Comparison of ENCODE assay signal across 9 mouse cellular contexts in the genomic region with DNA sequence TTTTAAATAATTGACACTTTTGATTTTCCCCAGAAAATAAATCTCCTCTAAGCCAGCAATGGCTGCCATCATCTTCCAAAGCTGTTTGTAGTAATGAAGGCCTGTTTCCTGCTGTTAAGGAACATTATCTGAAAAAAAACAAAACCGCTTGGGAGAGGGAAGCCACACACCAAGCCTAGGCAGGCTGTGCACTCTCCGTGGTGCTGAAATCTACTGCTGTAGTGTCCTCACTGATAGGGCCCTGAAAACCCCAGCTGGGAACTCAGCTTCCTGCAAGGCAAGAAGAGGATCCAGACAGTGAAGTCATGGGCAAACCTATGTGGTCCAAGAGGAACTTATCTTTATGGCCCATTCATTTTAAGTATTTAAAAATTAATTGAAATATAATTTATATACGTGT.
DNase-seq lines count a peak whose midpoint lies in the region; ATAC-seq and TF ChIP-seq lines count a peak whose summit lies in the region.
"Had no signal": no experiment of that assay in that cellular context is flagged by ENCODE, and none has a peak within 500 bp of the region (broad histone marks: within the 10 kb centered on the region; RNA-seq: fewer than 3 reads in every experiment).

No protein-coding gene starts in this region.

- H3K9me3 ChIP-seq in forebrain, embryonic 14.5 days (replicated peaks; ENCODE audit: control insufficient read depth, low read length) = no peaks in the 10 kb centered on the region
- H3K9me3 ChIP-seq in forebrain, embryonic 16.5 days (ENCODE audit: control insufficient read depth, low read length) = no peaks in the 10 kb centered on the region
- H3K9me3 ChIP-seq: limb, embryonic 15.5 days had no signal

- no peak overlapping the region for H3K9ac ChIP-seq in forebrain, embryonic 14.5 days (ENCODE audit: low read length)
- no peak overlapping the region for H3K9ac ChIP-seq in forebrain, embryonic 16.5 days (replicated peaks; ENCODE audit: low read depth, low read length)
- H3K9ac ChIP-seq: limb, embryonic 15.5 days had no signal

- intact Hi-C loops in left cerebral cortex, adult 2 months (cut with DNase I) = no loop called here

- no peak overlapping the region for H3K27ac ChIP-seq in forebrain, embryonic 14.5 days (ENCODE audit: low read depth, low read length)
- no peak overlapping the region for H3K27ac ChIP-seq in forebrain, embryonic 16.5 days (ENCODE audit: low read length)
- H3K27ac ChIP-seq in left cerebral cortex, adult 2 months = no peak overlapping the region
- H3K27ac ChIP-seq: limb, embryonic 15.5 days had no signal

- H3K4me2 ChIP-seq in forebrain, embryonic 14.5 days (ENCODE audit: low read length) = no peak overlapping the region
- H3K4me2 ChIP-seq in forebrain, embryonic 16.5 days (ENCODE audit: low read length) = no peak overlapping the region
- H3K4me2 ChIP-seq: limb, embryonic 15.5 days had no signal

- no peaks in the 10 kb centered on the region for H3K27me3 ChIP-seq in forebrain, embryonic 14.5 days (replicated peaks; ENCODE audit: control insufficient read depth, insufficient read depth, low read length)
- no peaks in the 10 kb centered on the region for H3K27me3 ChIP-seq in forebrain, embryonic 16.5 days (replicated peaks; ENCODE audit: control insufficient read depth, insufficient read depth, low read length)
- H3K27me3 ChIP-seq: limb, embryonic 15.5 days had no signal

- TF ChIP-seq CTCF in left cerebral cortex, adult 2 months (IDR thresholded peaks at IDR 0.05) = no peak

- 20% methylated on average over 3 of the region's 3 CpGs for WGBS in forebrain, embryonic 14.5 days
- WGBS in forebrain, embryonic 16.5 days = 12% methylated on average over 3 of the region's 3 CpGs

- no peaks in the 10 kb centered on the region for H3K36me3 ChIP-seq in forebrain, embryonic 14.5 days (ENCODE audit: control insufficient read depth, insufficient read depth, low read length)
- H3K36me3 ChIP-seq in forebrain, embryonic 16.5 days (ENCODE audit: control insufficient read depth, insufficient read depth) = no peaks in the 10 kb centered on the region
- H3K36me3 ChIP-seq: limb, embryonic 15.5 days had no signal

- no peak for ATAC-seq in forebrain, embryonic 14.5 days
- no peak for ATAC-seq in forebrain, embryonic 16.5 days

- H3K4me1 ChIP-seq in forebrain, embryonic 14.5 days (ENCODE audit: control insufficient read depth, insufficient read depth, low read length) = no peaks in the 10 kb centered on the region
- H3K4me1 ChIP-seq in forebrain, embryonic 16.5 days (replicated peaks; ENCODE audit: control insufficient read depth, insufficient read depth, low read length) = no peaks in the 10 kb centered on the region
- H3K4me1 ChIP-seq: limb, embryonic 15.5 days had no signal

- H3K4me3 ChIP-seq in forebrain, embryonic 14.5 days (ENCODE audit: low read depth, low read length) = no peak overlapping the region
- no peak overlapping the region for H3K4me3 ChIP-seq in forebrain, embryonic 16.5 days (replicated peaks; ENCODE audit: low read length)
- no peak overlapping the region for H3K4me3 ChIP-seq in left cerebral cortex, adult 2 months
- H3K4me3 ChIP-seq: limb, embryonic 15.5 days had no signal

- peak; percentile 49 for DNase-seq in forebrain, embryonic 14.5 days (ENCODE audit: low spot score)
- peak; percentile 5 for DNase-seq in thymus, postnatal 4 days
- no peak for DNase-seq in thymus, postnatal 25 days
- DNase-seq in kidney, postnatal 25 days = peak; percentile 37 to 65
- peak; percentile 23 for DNase-seq in yolk sac, embryonic 10.5 days (ENCODE audit: low spot score)
- DNase-seq in layer of hippocampus, adult 9-10 months (ENCODE audit: low spot score) = no peak
- no peak for DNase-seq in left cerebral cortex, adult 2 months (ENCODE audit: extremely low spot score in 1 of 2, low spot score in 2 of 2)

Comparison
In these comparisons a context has a peak if more than half of its experiments do, and no peak if none do; other contexts are left out.
1. DNase-seq: peak in forebrain, embryonic 14.5 days (single experiment), thymus, postnatal 4 days (single experiment), kidney, postnatal 25 days (2 of 2) and yolk sac, embryonic 10.5 days (single experiment); none in thymus, postnatal 25 days (single experiment), layer of hippocampus, adult 9-10 months (single experiment) and left cerebral cortex, adult 2 months (0 of 2).